Mouse (Mus musculus) brain, embryonic 14.5 days (tissue): Measurements from ENCODE around the gene Trove2.
"Not testable (repeated sequence)": the region's sequence is repeated elsewhere in the genome, so short reads cannot be mapped to it uniquely, and the experiment has no call there.

Source experiments
- CTCF ChIP-seq: fragments of 200-500 bp; IDR thresholded peaks from 2 replicates; pipeline ENCODE4 v1.5.1; 2012; ENCODE audit warnings: inconsistent platforms, mild to moderate bottlenecking, moderate library complexity, borderline replicate concordance; ENCODE audit not compliant: insufficient read depth, insufficient read length; ENCODE audit errors: extremely low read depth
- POLR2A ChIP-seq: fragments of 200-500 bp; IDR thresholded peaks from 2 replicates; pipeline ENCODE4 v1.6.1; 2012; ENCODE audit warnings: mild to moderate bottlenecking, inconsistent platforms, borderline replicate concordance; ENCODE audit not compliant: poor library complexity, insufficient read depth, insufficient read length, severe bottlenecking; ENCODE audit errors: extremely low read depth

DNA sequence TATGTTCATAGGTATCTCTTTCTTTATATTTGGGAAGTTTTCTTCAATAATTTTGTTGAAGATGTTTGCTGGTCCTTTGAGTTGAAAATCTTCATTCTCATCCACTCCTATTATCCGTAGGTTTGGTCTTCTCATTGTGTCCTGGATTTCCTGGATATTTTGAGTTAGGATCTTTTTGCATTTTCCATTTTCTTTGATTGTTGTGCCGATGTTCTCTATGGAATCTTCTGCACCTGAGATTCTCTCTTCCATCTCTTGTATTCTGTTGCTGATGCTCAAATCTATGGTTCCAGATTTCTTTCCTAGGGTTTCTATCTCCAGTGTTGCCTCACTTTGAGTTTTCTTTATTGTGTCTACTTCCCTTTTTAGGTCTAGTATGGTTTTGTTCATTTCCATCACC lies 60.8 kb downstream of the Trove2 start, which contains the start of gene Glrx2:
- TF ChIP-seq CTCF, POLR2A: not testable (repeated sequence)
